8 mouse cellular contexts compared by ENCODE assay signal in the genomic region with DNA sequence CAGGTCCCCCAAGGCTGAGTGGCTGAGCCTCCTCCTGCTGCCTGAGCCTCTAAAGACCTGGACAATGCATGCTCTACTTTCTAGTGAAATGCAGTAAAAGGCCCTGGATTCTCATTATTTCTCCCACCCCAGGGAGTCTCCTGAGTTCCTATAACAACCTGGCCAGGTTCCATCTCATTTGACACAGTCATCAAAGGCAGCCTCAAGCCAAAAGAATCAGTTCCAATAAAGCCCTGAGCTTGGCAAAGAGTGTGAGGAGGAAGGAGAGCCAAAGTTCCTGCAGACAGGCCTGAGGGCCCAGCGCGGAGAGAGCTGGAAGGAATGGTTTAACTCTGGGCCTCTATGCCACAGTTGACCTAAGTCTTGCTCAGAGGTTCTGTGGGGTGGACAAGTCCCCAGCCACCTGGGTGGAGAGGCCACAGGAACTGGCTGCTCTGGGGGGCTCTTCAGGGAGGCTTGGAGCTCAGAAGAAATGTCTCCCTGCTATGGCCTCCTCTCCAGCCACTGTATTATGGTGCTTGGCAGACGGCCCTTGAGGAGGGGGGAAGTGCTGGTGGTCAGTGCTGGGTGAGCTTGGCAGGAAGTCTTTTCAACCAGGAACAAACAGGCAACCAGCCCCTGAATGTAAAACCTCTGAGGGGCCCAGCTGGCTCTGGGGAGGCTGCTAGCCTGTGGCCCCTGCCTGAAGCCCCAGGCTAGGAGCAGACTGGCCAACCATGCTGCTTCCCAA. TPM values are rescaled to one million over a fixed set of nuclear protein-coding genes. Genes with fewer than 3 reads are reported as not detected.
A peak's percentile ranks its signal among the peaks of the same experiment; 100 is the strongest.
DNase-seq lines count a peak whose midpoint lies in the region; ATAC-seq lines count a peak whose summit lies in the region.

No protein-coding gene starts in this region.

- H3K27ac ChIP-seq in forebrain, embryonic 10.5 days: peak overlapping the region; percentile 70
- peak overlapping the region; percentile 67 for H3K27ac ChIP-seq in midbrain, embryonic 13.5 days

- intact Hi-C loops in heart, postnatal 14 days (cut with DNase I): no loop called here

- H3K9ac ChIP-seq in midbrain, embryonic 13.5 days (replicated peaks): no peak overlapping the region

- H3K4me3 ChIP-seq in forebrain, embryonic 10.5 days: no peak overlapping the region
- no peak overlapping the region for H3K4me3 ChIP-seq in midbrain, embryonic 13.5 days (replicated peaks)

- H3K9me3 ChIP-seq in forebrain, embryonic 10.5 days: no peaks in the 10 kb centered on the region
- H3K9me3 ChIP-seq in midbrain, embryonic 13.5 days: no peaks in the 10 kb centered on the region

- peaks cover 6% of the 10 kb centered on the region; the same call in 1 of the 2 replicates for H3K36me3 ChIP-seq in forebrain, embryonic 10.5 days (replicated peaks)
- H3K36me3 ChIP-seq in midbrain, embryonic 13.5 days: no peaks in the 10 kb centered on the region

- peaks cover 18% of the 10 kb centered on the region for H3K4me1 ChIP-seq in forebrain, embryonic 10.5 days
- 0 out of 2 replicates have a peak, but pooled peaks cover 10% of the 10 kb centered on the region for H3K4me1 ChIP-seq in midbrain, embryonic 13.5 days (replicated peaks)

- H3K27me3 ChIP-seq in forebrain, embryonic 10.5 days (ENCODE audit: poor library complexity, severe bottlenecking): no peaks in the 10 kb centered on the region
- no peaks in the 10 kb centered on the region for H3K27me3 ChIP-seq in midbrain, embryonic 13.5 days

- peak; percentile 16 for DNase-seq in retina, adult 2 months (ENCODE audit: low read depth, low spot score)
- DNase-seq in retina, embryonic 14.5 days (ENCODE audit: low spot score): no peak
- no peak for DNase-seq in forebrain, embryonic 10.5 days (ENCODE audit: extremely low spot score, low spot score)
- peak; percentile 32 to 67 for DNase-seq in heart, postnatal 14 days
- DNase-seq in layer of hippocampus, adult 9-10 months (ENCODE audit: low spot score): peak; percentile 44
- no peak for DNase-seq in thymus, postnatal 0 days (ENCODE audit: low spot score)
- no peak for DNase-seq in urinary bladder, postnatal 25 days (ENCODE audit: low spot score)

- peak; percentile 67 for ATAC-seq in midbrain, embryonic 13.5 days

- H3K4me2 ChIP-seq in midbrain, embryonic 13.5 days (replicated peaks): no peak overlapping the region

- 63% methylated on average over 3 of the region's 3 CpGs for WGBS in forebrain, embryonic 10.5 days
- WGBS in midbrain, embryonic 13.5 days: 63% methylated on average over 3 of the region's 3 CpGs

RNA-seq across cellular contexts. Expression of a gene that starts 30.7 kb away (rescaled TPM):
- 11.7 and 14.3 TPM in 2 replicates for polyA plus RNA-seq in forebrain, embryonic 10.5 days (2016; fragmentation: Nextera tagmentation; extraction: Ambion mirVana)
- 1 to 10 TPM; 3.9 to 5.7 TPM for total RNA-seq in heart, postnatal 14 days (2021)
- polyA plus RNA-seq in midbrain, embryonic 13.5 days (2015; fragmentation: Nextera tagmentation; extraction: Ambion mirVana): 12.6 and 13.4 TPM in 2 replicates
- 4.4 and 5.1 TPM in 2 replicates for polyA plus RNA-seq in thymus, postnatal 0 days (2015; fragmentation: Nextera tagmentation; extraction: Ambion mirVana)

Comparison
In these comparisons a context has a peak if more than half of its experiments do, and no peak if none do; other contexts are left out.
1. DNase-seq: peak in retina, adult 2 months (single experiment), heart, postnatal 14 days (2 of 2) and layer of hippocampus, adult 9-10 months (single experiment); none in retina, embryonic 14.5 days (single experiment), forebrain, embryonic 10.5 days (single experiment), thymus, postnatal 0 days (single experiment) and urinary bladder, postnatal 25 days (single experiment).